Mouse (Mus musculus) liver, postnatal 0 days (tissue): Measurements from ENCODE around the gene Ptprj. TPM values are rescaled to one million over a fixed set of nuclear protein-coding genes. Genes with fewer than 3 reads are reported as not detected.

Experiments
- ATAC-seq: fragments of 200-750 bp; cut with Nextera tagmentation; 2 replicates; pipeline ENCODE4 v1.8.0; 2017; ENCODE audit warnings: mild to moderate bottlenecking, moderate library complexity
- DNase-seq: peaks from one replicate; pipeline ENCODE4 v3.0.0-alpha.2; 2016
- H3K27ac ChIP-seq: fragments of 300-500 bp; sonication (generic); 2 replicates; pipeline ENCODE4 v1.5.1; 2014; ENCODE audit warnings: antibody characterized with exemption, moderate library complexity, mild to moderate bottlenecking, low read depth
- H3K27me3 ChIP-seq: fragments of 300-500 bp; sonication (generic); 2 replicates; pipeline ENCODE4 v1.6.1; 2014; ENCODE audit warnings: low read length, control low read depth, mixed read lengths; ENCODE audit not compliant: insufficient read depth
- H3K36me3 ChIP-seq: fragments of 300-500 bp; sonication (generic); replicated peaks from 2 replicates; pipeline ENCODE4 v1.6.1; 2014; ENCODE audit warnings: mild to moderate bottlenecking, control low read depth, low read length, moderate library complexity, mixed read lengths; ENCODE audit not compliant: insufficient read depth
- H3K4me1 ChIP-seq: fragments of 300-500 bp; sonication (generic); 2 replicates; pipeline ENCODE4 v1.6.1; 2014; ENCODE audit warnings: antibody characterized with exemption, mild to moderate bottlenecking, control low read depth; ENCODE audit not compliant: insufficient read depth
- H3K4me2 ChIP-seq: fragments of 300-500 bp; sonication (generic); 2 replicates; pipeline ENCODE4 v1.6.1; 2014; ENCODE audit warnings: low read depth, mild to moderate bottlenecking, low read length, moderate library complexity, mixed read lengths
- H3K4me3 ChIP-seq: fragments of 300-500 bp; sonication (generic); 2 replicates; pipeline ENCODE4 v1.5.1; 2014; ENCODE audit warnings: low read depth, low read length
- H3K9ac ChIP-seq: fragments of 300-500 bp; sonication (generic); replicated peaks from 2 replicates; pipeline ENCODE4 v1.6.1; 2014; ENCODE audit warnings: mild to moderate bottlenecking, moderate library complexity
- H3K9me3 ChIP-seq: fragments of 300-500 bp; sonication (generic); 2 replicates; pipeline ENCODE4 v1.6.1; 2016; ENCODE audit warnings: mild to moderate bottlenecking, control low read depth, low read length, mixed read lengths
- CTCF ChIP-seq: sonication (generic); IDR thresholded peaks from 2 replicates; pipeline ENCODE4 v1.5.1; 2016; ENCODE audit warnings: antibody characterized with exemption, low read depth
- EP300 ChIP-seq: IDR thresholded peaks from 2 replicates; pipeline ENCODE4 v1.6.1; 2016; ENCODE audit warnings: antibody characterized with exemption, low read depth, mild to moderate bottlenecking
- WGBS: fragments of 180-500 bp; shearing (Covaris S2); extraction: QIAGEN DNeasy Blood & Tissue Kit; methylation state at CpG from one replicate; pipeline ENCODE4 v1.1.7; 2014; ENCODE audit not compliant: insufficient replicate concordance; 5-methylcytosine and 5-hydroxymethylcytosine counted together
- polyA plus RNA-seq: library from polyadenylated mRNA; unstranded; fragments of >200 nt; fragmentation: Nextera tagmentation; extraction: Ambion mirVana; gene quantifications from 2 replicates; pipeline ENCODE4 v1.2.1, GENCODE M21; 2015

The Ptprj gene
- polyA plus RNA-seq, 1 experiment from 2014 or later, result 2.8 TPM

GRCm38 (mm10) chr2:90588141-90588540 lies 7.7 kb upstream of the Ptprj start:
- DNase-seq, result no peak
- no peaks in the 10 kb centered on the region for H3K27me3 ChIP-seq
- H3K27ac ChIP-seq, result no peak overlapping the region
- H3K36me3 ChIP-seq, result no peaks in the 10 kb centered on the region
- 80% methylated on average over 1 of the region's 1 CpGs for WGBS
- H3K9ac ChIP-seq, result no peak overlapping the region
- TF ChIP-seq CTCF, result no peak
- no peaks in the 10 kb centered on the region for H3K9me3 ChIP-seq
- H3K4me1 ChIP-seq, result peaks cover 7% of the 10 kb centered on the region; the same call in 1 of the 2 replicates
- ATAC-seq, result no peak
- no peak overlapping the region for H3K4me2 ChIP-seq
- no peak overlapping the region for H3K4me3 ChIP-seq

DNA sequence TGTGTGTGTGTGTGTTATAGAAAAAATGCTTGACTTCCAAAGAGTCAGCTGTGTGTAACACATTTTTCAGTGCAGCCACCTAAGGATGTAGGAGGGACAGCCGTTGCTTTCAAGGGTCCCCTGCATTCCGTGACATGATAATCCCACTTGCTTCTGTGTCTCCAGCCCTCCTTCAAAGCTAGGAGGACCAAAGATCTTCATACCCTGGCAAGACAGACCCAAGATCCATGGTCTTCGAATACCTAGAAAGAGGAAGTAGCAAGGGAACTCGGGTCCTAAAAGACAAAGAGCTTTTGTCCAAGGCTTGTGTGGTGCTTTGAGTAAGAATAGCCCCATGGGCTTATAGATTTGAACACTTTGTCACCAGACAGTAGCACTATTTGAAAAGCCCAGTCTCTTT lies 4.1 kb upstream of the Ptprj start:
- DNase-seq (no peak), ATAC-seq (no peak)
- Histone ChIP-seq H3K4me3 (no peak overlapping the region), H3K27me3 (no peaks in the 10 kb centered on the region), H3K27ac (no peak overlapping the region), H3K9me3 (no peaks in the 10 kb centered on the region), H3K36me3 (no peaks in the 10 kb centered on the region), H3K4me1 (peaks cover 19% of the 10 kb centered on the region), H3K9ac (no peak overlapping the region), H3K4me2 (no peak overlapping the region)
- TF ChIP-seq EP300 (no peak), CTCF (no peak)
- 48% methylated on average over 4 of the region's 4 CpGs for WGBS

- no peak overlapping the region for H3K4me3 ChIP-seq
- WGBS, result 30% methylated on average over 5 of the region's 5 CpGs
- 0 out of 2 replicates have a peak overlapping the region, but pooled peaks have one; percentile 9 for H3K9ac ChIP-seq
- H3K27ac ChIP-seq, result peak overlapping the region; percentile 66
- H3K9me3 ChIP-seq, result no peaks in the 10 kb centered on the region
- H3K27me3 ChIP-seq, result no peaks in the 10 kb centered on the region
- ATAC-seq, result peak; percentile 10; the same call in 1 of the 2 replicates
- TF ChIP-seq CTCF, result peak; percentile 25; the same call in 1 of the 2 replicates
- no peak for TF ChIP-seq EP300
- peak overlapping the region; percentile 22; the same call in 1 of the 2 replicates for H3K4me2 ChIP-seq
- peaks cover 19% of the 10 kb centered on the region for H3K4me1 ChIP-seq
- H3K36me3 ChIP-seq, result no peaks in the 10 kb centered on the region
- peak; percentile 26 for DNase-seq
Observed at GRCm38 (mm10) chr2:90583628-90584131, 3.2 kb upstream of the Ptprj start.

GRCm38 (mm10) chr2:90582814-90583213 lies 2.4 kb upstream of the Ptprj start:
- DNase-seq (no peak), ATAC-seq (no peak)
- peaks cover 24% of the 10 kb centered on the region for H3K4me1 ChIP-seq
- H3K27me3 ChIP-seq, result no peaks in the 10 kb centered on the region
- no peak overlapping the region for H3K27ac ChIP-seq
- no peak overlapping the region for H3K9ac ChIP-seq
- TF ChIP-seq CTCF (no peak), EP300 (no peak)
- H3K36me3 ChIP-seq, result no peaks in the 10 kb centered on the region
- no peak overlapping the region for H3K4me2 ChIP-seq
- H3K4me3 ChIP-seq, result no peak overlapping the region
- H3K9me3 ChIP-seq, result no peaks in the 10 kb centered on the region
- WGBS, result 64% methylated on average over 2 of the region's 2 CpGs

DNA sequence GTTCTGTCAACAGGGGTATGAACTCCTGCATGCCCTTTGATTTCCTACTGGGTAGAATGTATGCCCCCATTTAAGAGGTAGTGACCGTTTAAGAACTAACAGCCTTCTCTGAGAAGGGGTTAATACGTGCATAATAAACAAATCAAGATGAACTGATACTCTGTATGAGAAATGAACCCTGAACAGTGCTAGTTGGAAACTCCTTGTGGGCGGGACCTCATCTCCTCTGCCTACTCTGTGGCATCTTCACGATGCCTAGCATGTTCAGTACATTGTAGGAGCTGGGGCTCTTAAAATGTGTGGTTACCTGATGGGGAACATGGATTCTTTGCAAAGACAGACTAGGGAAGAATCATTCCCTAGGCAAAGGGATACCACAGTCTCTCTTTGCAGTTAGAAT lies 1.9 kb upstream of the Ptprj start:
- Histone ChIP-seq H3K36me3 (no peaks in the 10 kb centered on the region), H3K4me1 (peaks cover 29% of the 10 kb centered on the region), H3K4me2 (no peak overlapping the region), H3K4me3 (no peak overlapping the region), H3K9ac (no peak overlapping the region), H3K27me3 (no peaks in the 10 kb centered on the region), H3K9me3 (no peaks in the 10 kb centered on the region), H3K27ac (no peak overlapping the region)
- 71% methylated on average over 4 of the region's 4 CpGs for WGBS
- ATAC-seq (no peak), DNase-seq (no peak)
- TF ChIP-seq CTCF (no peak), EP300 (no peak)

- DNase-seq, result no peak
- no peak for ATAC-seq
- Histone ChIP-seq H3K4me2 (0 out of 2 replicates have a peak overlapping the region, but pooled peaks have one; percentile 100), H3K27ac (no peak overlapping the region), H3K9ac (no peak overlapping the region), H3K9me3 (no peaks in the 10 kb centered on the region), H3K4me1 (peaks cover 29% of the 10 kb centered on the region), H3K4me3 (no peak overlapping the region), H3K27me3 (no peaks in the 10 kb centered on the region), H3K36me3 (no peaks in the 10 kb centered on the region)
- TF ChIP-seq CTCF, result no peak
- WGBS, result 35% methylated on average over 1 of the region's 1 CpGs
Observed at GRCm38 (mm10) chr2:90581796-90582125, 1.3 kb upstream of the Ptprj start.
